Mouse (Mus musculus) ovary, adult 18-20 months (tissue): ENCODE results near the gene Ppp5c.
A peak's percentile ranks its signal among the peaks of the same experiment; 100 is the strongest.

ENCODE experiments used
- DNase-seq: peaks from one replicate; pipeline ENCODE4 v3.0.0; 2022; ENCODE audit warnings: low spot score, mixed read lengths

Gene Ppp5c

GRCm38 (mm10) chr7:17017036-17017435, 10.7 kb downstream of the Ppp5c start:
- peak; percentile 92 for DNase-seq

- DNase-seq, result no peak
These were observed 12.3 kb downstream of the Ppp5c start for GRCm38 (mm10) chr7:17015381-17015780.

GRCm38 (mm10) chr7:17011909-17012590, 15.7 kb downstream of the Ppp5c start:
- no peak for DNase-seq

DNA sequence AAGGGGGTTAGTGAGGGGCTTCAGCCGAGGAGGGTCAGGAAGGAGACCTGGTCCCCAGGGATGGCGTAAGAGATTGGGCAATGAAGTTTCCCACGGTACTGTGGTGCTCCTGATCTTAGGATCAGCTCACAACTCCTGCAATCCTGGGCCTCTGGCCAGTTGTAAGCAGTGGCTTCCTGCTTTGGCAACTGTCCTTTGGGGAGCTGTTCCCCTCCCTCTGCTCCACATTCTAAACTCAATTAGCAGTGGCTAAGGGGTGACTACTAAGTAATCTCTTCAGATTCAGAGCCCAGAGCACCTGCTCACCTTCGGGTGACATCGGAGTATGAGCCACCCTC, 17.7 kb downstream of the Ppp5c start:
- DNase-seq, result no peak

GRCm38 (mm10) chr7:17009326-17010009, 18.3 kb downstream of the Ppp5c start:
- DNase-seq, result no peak

- DNase-seq, result no peak
These were observed 20.4 kb downstream of the Ppp5c start for GRCm38 (mm10) chr7:17007300-17007699.

DNA sequence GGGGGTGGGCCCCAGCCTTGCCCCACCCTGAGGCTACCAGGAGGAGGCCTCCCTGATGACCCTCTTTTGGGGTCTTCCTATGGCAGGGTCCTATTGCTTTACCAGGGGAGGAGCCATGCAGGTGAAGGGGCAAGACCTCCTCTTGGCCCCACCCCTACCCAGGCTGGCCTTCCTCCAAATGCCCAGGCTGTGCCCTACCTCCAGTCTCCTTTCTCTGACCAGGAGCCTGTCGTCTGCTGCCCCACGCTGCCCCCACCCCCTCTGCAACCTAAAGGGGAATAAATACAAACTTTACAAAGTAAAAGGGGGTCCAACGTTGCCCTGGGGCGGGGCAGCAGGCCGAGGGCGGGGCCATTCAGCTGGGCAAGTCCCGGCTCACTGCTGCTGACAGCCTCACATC, 23.0 kb downstream of the Ppp5c start:
- no peak for DNase-seq

GRCm38 (mm10) chr7:17003230-17003960, 24.3 kb downstream of the Ppp5c start:
- no peak for DNase-seq

- DNase-seq, result no peak
These were observed 25.1 kb downstream of the Ppp5c start for GRCm38 (mm10) chr7:17002375-17003195.

DNA sequence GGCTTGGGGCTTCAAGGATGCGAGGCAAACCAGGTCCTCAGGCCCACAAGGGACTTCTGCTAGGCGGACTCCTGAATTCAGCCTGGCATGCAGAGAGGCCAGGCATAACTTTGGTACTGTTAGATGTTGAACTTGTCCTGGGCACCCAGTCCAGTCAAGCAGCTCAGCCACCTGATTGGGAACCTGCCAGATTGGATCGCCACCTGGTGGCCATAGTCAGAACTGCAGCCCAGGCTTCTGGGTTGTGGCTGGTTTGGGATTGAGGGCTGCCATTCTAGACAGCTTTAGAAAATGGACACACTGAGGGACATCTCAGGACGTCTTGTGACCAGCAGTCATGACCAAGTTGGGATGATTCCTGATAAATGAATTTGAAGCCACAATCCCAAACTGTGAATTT, 28.1 kb downstream of the Ppp5c start:
- peak; percentile 57 for DNase-seq

DNA sequence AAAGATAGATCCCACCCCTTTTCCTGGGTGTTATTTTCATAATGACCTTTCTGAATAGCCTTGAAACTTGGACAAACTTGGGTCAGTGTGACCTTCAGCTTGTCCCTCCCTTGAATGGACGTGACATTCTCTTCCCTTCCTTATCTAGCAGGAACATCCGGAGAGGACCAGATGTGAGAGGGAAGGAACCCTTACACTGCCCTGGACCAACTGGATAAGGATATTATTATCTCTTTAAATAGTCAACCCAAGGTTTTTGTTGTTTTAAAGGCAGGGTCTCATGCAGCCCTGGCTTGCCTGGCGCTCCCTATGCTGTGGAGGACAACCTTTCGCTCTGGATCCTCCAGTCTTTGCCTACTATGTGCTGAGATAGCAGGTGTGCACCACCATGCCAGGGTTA, 28.5 kb downstream of the Ppp5c start:
- no peak for DNase-seq

- DNase-seq, result no peak
These were observed 32.4 kb downstream of the Ppp5c start for GRCm38 (mm10) chr7:16995345-16995744.

DNA sequence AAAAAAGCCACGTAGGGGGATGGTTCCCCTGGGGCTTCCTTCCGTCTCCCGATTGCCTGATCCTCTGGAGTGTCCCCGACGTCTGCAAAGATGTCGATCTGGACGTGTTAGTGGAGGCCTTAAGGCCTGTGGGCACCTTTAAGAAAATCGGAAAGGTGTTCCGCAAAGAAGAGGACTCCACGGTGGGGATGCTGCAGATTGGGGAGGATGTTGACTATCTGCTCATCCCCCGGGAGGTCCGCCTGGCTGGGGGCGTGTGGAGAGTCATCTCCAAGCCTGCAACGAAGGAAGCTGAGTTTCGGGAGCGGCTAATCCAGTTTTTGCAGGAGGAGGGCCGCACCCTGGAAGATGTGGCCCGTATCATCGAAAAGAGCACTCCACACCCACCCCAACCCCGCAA, 33.3 kb downstream of the Ppp5c start:
- DNase-seq, result no peak

GRCm38 (mm10) chr7:16993651-16994399, 33.9 kb downstream of the Ppp5c start:
- peak; percentile 95 for DNase-seq

DNA sequence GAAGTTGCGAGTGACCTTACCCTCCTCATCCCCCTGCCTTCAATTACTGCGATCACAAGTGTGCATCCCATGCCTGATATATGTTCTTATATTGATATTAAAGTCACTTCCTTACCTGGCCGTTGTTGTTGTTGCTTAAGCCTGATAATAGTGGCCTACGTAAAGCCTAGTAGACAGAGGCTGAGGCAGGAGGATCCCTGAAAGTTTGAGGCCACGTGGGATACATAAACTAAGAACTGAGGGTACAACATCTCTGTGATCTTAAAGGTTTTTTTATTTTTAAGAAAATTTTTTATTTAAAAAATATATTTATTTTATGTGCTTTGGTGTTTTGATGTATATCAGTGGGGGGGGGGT, 35.3 kb downstream of the Ppp5c start, which contains the start of gene Ccdc8:
Ccdc8 (plus strand) TSS at position 258 of the 357 bp plus-strand sequence.
- DNase-seq, result no peak

- peak; percentile 72 for DNase-seq
These were observed 35.9 kb downstream of the Ppp5c start for GRCm38 (mm10) chr7:16991681-16992450.

DNA sequence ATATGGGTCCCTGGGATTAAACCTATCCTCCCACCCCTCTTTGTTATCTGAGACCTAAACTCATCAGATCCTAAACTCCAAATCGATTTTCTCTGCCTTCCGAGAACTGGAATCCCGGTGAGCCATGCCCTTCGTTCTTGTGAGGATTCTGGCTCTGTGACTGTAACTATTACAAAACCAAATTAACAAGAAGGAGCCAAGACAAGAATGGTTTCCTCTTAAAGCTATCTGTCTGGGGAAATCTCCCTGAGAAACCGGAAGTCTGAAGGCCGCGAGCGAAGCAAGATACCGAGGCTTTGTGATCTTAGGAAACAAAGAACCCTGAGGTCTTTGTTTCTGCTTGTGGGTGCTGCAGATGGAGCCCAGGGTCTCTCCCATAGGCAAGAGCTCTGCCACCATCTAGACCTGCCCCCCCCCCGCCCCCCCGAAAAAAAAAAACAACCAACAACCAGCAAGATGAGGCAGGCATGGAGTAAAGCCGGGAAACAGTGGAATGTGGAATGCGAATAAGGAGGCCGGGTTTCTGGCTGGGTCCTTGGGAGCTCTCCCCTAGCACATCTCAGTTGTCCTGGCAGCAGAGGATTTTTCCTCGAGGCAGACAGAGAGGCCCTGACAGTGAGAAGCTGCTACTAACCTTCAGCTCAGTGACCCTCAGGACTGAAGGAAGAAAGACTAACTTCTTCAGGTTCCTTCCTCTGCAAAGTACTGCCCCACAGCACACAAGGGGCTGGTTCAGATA, 37.5 kb downstream of the Ppp5c start:
- DNase-seq, result no peak

- DNase-seq, result peak; percentile 64
These were observed 39.3 kb downstream of the Ppp5c start for GRCm38 (mm10) chr7:16988405-16988804.

DNA sequence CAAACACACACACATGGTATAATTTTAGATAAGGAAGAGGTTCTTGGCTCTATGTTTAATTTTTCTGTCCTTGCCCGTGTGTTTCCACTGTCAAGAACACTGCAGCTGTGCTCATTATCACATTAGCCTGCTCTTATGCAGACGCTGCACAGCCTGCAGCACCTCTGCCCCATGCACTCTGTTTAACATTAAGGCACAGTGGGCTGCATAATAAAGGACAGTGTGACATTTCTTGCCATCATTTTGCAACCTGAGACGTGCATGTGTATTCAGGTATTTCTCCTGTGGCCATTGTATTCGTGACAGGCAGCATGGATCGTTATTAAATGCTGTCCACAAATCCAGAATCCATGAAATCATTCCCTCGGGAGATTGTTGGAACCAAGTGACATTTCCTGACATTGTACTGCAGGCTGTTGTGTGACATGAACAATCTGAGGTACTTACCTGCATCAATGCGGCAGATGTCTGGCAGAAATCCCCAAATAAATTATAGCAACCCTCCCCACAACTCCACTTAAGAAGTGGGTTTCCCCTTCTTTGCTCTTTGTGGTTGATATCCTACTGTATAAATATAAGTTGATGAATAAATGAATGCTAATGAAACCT, 40.1 kb downstream of the Ppp5c start:
- no peak for DNase-seq
